Mouse (Mus musculus): Measurements from ENCODE around the gene Tpm3.

Tpm3 gene

DNA sequence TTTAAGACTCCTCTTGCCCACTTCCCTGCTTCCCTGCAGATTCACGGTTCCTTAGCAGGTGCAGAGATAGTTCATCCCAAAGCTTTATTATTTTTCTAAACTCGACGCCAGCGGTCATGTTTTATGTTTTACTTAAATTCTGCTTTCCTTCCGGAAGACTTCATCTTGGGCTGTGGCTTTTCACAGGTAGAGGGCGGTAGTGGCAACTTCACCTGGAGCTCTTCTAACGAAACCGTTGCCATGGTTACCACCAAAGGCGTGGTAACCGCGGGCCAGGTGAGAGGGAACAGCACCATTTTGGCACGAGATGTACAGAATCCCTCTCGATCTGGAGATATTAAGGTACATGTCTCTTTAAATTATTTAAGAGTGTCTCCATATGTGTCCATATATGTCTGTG is 64.2 kb downstream of the Tpm3 start:
- peak; percentile 19 for DNase-seq (ENCODE audit: low spot score)

DNA sequence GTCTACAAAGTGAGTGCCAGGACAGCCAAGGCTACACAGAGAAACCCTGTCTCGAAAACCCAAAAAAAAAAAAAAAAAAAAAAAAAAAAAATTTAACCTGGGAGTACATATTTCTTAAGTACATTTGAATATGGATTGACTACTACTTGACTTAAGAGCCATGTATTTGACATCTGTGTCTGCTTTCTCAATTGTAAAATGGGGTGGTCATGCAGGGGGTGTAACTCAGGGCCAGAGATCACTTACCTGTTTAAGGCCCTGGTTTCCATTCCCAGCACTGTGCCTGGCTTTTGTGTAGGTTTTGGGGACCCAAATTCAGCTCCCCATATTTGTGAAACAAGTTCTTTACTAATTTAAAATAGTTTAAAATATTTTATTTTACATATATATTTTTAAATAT is 65.2 kb downstream of the Tpm3 start:
- DNase-seq (ENCODE audit: low spot score) = no peak

GRCm38 (mm10) chr3:90139962-90140361 is 67.5 kb downstream of the Tpm3 start:
- DNase-seq (ENCODE audit: low spot score) = no peak

GRCm38 (mm10) chr3:90145461-90145860 is 73.0 kb downstream of the Tpm3 start:
- no peak for DNase-seq (ENCODE audit: low spot score)

DNA sequence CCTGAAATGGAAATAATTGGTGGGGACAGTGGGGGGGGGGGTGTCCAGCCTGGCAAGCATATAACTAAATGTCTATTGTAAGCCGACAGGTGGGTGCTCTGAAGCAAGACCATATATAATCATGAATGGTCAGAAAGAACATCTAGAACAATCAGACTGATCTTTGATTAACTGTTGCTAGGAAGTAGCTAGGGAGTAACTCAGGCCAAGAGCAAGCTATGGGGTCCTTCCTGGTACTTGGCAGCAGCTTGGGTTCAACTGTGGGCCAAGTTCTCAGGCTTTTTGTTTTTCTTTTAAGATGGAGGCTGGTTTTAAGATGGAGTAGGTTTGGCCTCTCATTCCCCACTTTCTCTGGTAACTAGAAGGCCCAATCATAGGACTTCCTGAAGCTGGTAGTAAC is 74.2 kb downstream of the Tpm3 start:
- no peak for DNase-seq (ENCODE audit: low spot score)
